Mouse (Mus musculus): ENCODE results near the gene Frmd4b. TPM values are rescaled to one million over a fixed set of nuclear protein-coding genes. Genes with fewer than 3 reads are reported as not detected.
A peak's percentile ranks its signal among the peaks of the same experiment; 100 is the strongest.

Frmd4b gene
- total RNA-seq, 2 experiments from 2014 or later = 0.33 to 1.2 TPM

GRCm38 (mm10) chr6:97488280-97488679 is 129.1 kb downstream of the Frmd4b start:
- ATAC-seq (replicated peaks; ENCODE audit: low FRiP score, low TSS enrichment, poor library complexity, severe bottlenecking) = no peak

DNA sequence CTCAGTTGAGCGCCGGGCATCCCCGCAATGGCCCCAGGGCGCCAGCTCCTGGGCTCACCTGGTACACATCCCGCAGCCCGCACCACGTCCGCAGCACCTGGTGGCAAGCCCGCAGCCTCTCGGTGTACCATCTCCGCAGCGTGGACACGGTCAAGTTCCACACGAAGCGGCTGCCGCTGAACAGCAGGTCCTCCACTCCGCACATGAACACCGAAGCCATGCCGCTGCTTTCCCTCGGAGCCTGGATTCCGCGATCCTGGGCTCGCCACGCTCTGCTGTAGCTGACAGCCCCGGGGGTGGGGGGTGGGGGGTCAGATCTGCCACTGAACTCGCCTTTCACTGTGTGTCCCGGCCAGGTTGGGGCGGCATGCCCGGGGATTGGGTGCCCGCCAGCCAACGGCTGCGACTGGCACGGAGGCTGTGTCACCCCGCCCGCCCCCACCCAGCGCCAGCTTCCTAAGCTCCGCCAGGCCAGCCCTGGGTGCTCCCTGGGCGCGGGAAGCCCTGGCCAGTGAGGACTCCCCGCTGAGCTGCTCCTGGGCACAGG is 129.7 kb downstream of the Frmd4b start:
- ATAC-seq (replicated peaks; ENCODE audit: low FRiP score, low TSS enrichment, poor library complexity, severe bottlenecking) = peak; percentile 66

DNA sequence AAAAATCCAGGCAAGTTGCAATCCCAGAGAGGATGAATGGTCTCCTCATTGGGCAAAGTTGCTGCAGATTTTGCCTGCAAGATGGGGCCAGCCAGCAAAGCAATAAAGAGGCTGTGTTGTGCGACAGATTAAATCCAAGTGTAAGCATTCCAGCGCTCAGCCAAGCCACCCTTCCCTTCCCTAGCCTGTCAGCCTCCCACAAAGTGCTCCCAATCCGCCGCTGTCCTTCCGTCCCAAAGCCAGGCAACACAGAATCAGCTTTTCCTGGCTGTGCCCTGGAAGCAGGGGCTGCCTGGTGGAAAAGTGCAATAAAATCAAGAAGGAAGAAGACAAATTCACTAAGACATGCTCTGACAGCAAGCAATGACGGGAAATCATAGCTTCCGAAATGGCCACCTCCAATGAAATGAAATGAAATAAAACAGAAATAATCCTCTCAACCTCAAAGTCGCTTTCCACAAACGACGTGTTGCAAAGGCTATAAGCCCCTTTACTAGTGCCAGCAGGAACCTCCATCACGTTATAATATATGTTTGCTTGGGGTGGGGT is 130.5 kb downstream of the Frmd4b start:
- ATAC-seq (replicated peaks; ENCODE audit: low FRiP score, low TSS enrichment, poor library complexity, severe bottlenecking) = no peak

DNA sequence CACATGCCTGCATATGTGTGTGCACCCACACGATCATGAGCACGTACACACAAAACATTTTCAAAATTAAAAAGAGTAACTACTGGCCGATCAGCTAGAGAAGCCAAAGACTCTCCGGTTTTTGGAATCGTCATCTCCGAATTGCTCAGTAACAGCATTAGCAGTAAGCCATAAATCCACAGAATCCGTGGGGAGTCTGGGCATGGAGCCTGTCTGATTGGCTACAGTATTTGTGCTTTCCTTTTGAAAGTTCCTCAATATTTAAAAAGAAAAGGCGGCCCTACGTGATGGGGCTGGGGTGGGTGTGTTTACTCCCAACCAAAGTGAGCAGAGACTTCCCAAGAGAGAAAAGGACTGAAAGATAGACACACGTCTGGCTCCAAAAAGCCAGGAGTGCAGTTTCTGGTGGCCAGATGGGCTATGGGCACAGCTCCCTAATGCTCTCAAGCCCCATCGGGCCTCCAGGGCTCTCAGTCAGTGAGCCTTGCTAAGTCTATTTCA is 131.4 kb downstream of the Frmd4b start:
- ATAC-seq (replicated peaks; ENCODE audit: low FRiP score, low TSS enrichment, poor library complexity, severe bottlenecking) = no peak

DNA sequence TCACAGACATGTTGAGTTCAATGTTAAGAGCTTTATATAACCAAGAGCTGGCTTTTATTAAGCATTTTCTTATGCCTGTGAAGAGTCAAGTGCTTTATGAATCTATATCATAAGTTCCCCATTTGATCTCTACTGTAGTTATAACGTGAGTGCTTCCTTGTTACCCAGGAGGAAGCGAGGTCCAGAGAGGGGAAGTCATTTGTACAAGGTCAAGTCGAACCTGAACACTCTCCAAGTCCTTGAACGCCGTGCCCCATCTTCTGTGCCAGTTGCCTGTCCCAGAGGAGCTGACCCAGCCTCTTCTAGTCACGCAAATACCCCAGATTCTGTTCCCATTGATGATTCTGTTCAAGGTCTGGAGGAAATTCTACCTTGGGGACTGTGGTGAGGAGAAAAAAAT is 135.4 kb downstream of the Frmd4b start:
- no peak for ATAC-seq (replicated peaks; ENCODE audit: low FRiP score, low TSS enrichment, poor library complexity, severe bottlenecking)

GRCm38 (mm10) chr6:97478981-97479860 is 138.1 kb downstream of the Frmd4b start:
- ATAC-seq (replicated peaks; ENCODE audit: low FRiP score, low TSS enrichment, poor library complexity, severe bottlenecking) = no peak

GRCm38 (mm10) chr6:97473672-97474071 is 143.7 kb downstream of the Frmd4b start:
- ATAC-seq (replicated peaks; ENCODE audit: low FRiP score, low TSS enrichment, poor library complexity, severe bottlenecking) = no peak

DNA sequence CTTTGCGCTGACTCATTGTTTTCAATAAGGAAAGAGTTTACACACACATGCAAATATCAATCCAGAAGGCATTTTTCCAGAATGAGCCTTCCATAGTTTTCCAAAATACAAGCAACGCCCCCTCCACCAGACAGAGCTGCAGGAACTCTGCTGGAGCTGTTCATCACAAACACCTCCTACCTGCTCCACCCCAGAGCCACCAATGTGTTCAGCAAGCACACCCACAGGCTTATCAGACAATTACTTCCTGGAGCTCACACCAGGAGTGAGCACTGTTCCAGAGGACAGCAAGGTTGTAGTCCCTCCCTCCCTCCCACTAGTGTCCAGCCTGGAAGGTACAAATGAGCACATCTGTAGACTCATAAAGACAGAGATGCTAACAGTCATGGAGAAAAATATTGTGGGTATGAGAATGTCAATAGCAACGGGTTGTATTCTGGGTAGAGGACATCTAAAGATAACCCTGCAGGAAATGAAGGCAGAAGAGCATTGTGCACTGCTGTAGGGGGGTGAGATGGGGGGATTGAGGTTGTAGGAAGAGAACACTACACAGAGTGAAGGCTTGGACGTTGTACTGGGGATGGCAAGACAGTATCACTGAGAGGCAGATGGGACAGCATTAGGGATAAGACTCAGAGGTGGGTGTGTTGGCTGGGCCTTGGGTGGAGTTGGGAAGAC is 144.3 kb downstream of the Frmd4b start:
- no peak for ATAC-seq (replicated peaks; ENCODE audit: low FRiP score, low TSS enrichment, poor library complexity, severe bottlenecking)

DNA sequence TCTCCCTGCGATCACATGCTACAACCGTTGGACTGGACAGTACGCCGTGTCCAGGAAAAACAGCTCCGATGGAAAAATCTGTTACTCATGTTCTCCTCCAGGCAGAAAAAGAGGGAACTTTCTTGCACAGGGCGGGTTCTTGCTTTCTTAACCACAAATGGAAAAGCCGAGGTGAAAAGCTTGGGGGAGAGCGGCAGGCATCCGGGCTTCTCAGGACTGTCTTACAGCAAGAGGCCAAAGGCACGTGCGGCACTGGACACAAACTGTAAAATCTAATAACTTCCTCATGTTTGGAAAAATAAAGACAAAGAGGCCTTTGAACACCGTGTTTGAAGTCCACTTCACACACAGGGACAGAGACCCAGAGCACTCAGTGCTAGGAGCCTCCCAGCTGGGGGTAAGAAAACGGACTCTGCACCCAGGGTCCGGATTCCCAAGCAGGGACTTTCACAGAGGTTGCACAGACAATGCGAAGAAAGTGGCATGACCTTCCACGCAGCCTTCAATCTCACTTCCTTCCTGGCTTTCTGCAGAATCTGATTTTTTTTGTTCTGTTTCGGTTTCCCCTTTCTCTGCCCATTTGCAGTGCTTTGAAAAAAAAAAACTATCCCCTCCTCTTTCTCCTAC is 153.3 kb downstream of the Frmd4b start:
- ATAC-seq (replicated peaks; ENCODE audit: low FRiP score, low TSS enrichment, poor library complexity, severe bottlenecking) = no peak

GRCm38 (mm10) chr6:97462421-97462820 is 154.9 kb downstream of the Frmd4b start:
- ATAC-seq (replicated peaks; ENCODE audit: low FRiP score, low TSS enrichment, poor library complexity, severe bottlenecking) = no peak

GRCm38 (mm10) chr6:97459112-97459511 is 158.2 kb downstream of the Frmd4b start:
- no peak for ATAC-seq (replicated peaks; ENCODE audit: low FRiP score, low TSS enrichment, poor library complexity, severe bottlenecking)

- ATAC-seq (replicated peaks; ENCODE audit: low FRiP score, low TSS enrichment, poor library complexity, severe bottlenecking) = no peak
Observed at GRCm38 (mm10) chr6:97458358-97458757, 159.0 kb downstream of the Frmd4b start.

- no peak for ATAC-seq (replicated peaks; ENCODE audit: low FRiP score, low TSS enrichment, poor library complexity, severe bottlenecking)
Observed at GRCm38 (mm10) chr6:97457954-97458353, 159.4 kb downstream of the Frmd4b start.

GRCm38 (mm10) chr6:97457210-97457609 is 160.1 kb downstream of the Frmd4b start:
- no peak for ATAC-seq (replicated peaks; ENCODE audit: low FRiP score, low TSS enrichment, poor library complexity, severe bottlenecking)

DNA sequence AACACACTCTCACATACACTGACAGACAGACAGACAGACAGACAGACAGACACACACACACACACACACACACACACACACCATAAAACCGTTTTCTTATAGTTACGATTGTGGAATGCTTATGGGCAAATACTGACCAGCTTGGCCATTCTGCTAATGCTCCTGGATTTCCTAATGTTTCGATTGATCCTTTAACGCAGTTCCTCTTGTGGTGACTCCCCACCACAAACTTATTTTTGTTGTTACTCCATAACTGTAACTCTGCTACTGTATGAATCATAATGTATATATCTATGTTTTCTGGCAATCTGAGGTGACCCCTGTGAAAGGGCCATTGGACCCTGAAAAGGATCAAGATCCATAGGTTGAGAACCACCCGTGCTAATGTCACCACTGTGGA is 165.1 kb downstream of the Frmd4b start:
- ATAC-seq (replicated peaks; ENCODE audit: low FRiP score, low TSS enrichment, poor library complexity, severe bottlenecking) = no peak

GRCm38 (mm10) chr6:97449806-97450205 is 167.5 kb downstream of the Frmd4b start:
- no peak for ATAC-seq (replicated peaks; ENCODE audit: low FRiP score, low TSS enrichment, poor library complexity, severe bottlenecking)

GRCm38 (mm10) chr6:97447020-97447419 is 170.3 kb downstream of the Frmd4b start:
- no peak for ATAC-seq (replicated peaks; ENCODE audit: low FRiP score, low TSS enrichment, poor library complexity, severe bottlenecking)

GRCm38 (mm10) chr6:97444145-97444544 is 173.2 kb downstream of the Frmd4b start:
- ATAC-seq (replicated peaks; ENCODE audit: low FRiP score, low TSS enrichment, poor library complexity, severe bottlenecking) = no peak

- ATAC-seq (replicated peaks; ENCODE audit: low FRiP score, low TSS enrichment, poor library complexity, severe bottlenecking) = no peak
Observed at GRCm38 (mm10) chr6:97443522-97443921, 173.8 kb downstream of the Frmd4b start.

DNA sequence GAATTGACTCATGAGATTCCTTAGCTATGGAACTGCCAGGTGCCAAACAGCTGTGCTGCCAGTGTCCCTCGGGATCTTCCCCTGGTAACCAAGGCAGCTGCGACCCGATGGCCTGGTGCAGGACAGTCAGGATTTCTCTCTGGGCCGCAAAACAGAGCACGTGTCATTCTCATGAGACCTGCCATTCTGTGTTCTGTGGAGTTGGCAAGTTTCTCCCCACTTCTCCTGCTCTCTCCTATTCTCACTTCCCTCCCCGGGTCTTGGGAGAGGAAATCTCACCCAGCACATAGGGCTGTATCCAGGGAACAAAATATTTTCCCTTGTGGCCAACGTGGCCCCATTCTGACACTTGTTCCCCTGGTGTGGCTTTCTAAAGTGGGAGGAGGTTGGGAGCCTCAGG is 176.0 kb downstream of the Frmd4b start:
- ATAC-seq (replicated peaks; ENCODE audit: low FRiP score, low TSS enrichment, poor library complexity, severe bottlenecking) = no peak
